Mouse (Mus musculus): ENCODE data around the gene Amz2.

DNA sequence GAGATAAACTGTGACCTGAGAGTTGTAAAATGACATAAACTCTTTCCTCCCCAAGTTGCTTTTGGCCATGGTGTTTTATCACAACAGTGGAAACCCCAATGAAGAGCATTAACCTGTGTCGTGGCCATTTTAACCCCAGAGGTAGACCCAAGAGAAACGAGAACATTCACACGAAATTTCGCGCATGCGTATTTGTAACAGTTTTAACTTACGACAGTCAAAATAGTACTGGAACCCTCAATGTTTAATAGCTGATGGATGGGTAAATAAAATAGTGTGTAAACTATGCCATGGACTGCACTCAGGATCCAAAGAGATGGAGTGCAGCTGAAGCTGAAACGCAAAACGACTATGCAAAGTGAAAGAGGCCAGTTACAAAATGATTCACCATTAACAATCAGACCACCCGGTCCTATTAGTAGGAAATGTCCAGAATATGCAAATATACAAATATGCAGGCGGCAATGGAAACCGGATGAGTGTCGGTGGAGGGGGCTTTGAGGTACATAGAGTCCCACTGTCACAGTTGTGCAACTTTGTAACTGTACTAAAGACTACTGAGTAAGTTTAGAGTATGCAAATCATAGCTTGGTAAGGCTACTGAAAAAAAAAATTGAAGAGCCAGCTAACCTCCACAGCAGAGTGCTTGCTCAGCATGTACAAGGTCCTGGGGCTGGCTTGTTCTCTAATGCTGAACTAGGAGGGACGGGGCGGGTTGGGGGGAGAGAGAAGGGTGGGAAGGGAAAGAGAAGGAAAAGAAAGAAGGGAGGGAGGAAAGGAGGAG lies 15.4 kb upstream of the Amz2 start:
- TF ChIP-seq MYOD1 (IDR thresholded peaks at IDR 0.05; ENCODE audit: control insufficient read depth, insufficient read length, low read depth) (no peak), CTCF (IDR thresholded peaks at IDR 0.05; ENCODE audit: control insufficient read depth, insufficient read depth, insufficient read length) (no peak)
